In genomic region chr4:145196586-145196985, GRCm38 (mm10) we compare ENCODE assay signal across 20 mouse cellular contexts. TPM values are rescaled to one million over a fixed set of nuclear protein-coding genes. Genes with fewer than 3 reads are reported as not detected.
DNase-seq lines count a peak whose midpoint lies in the region; ATAC-seq and TF ChIP-seq lines count a peak whose summit lies in the region.
"Had no signal": no experiment of that assay in that cellular context is flagged by ENCODE, and none has a peak within 500 bp of the region (broad histone marks: within the 10 kb centered on the region; RNA-seq: fewer than 3 reads in every experiment).

No protein-coding gene starts in this region.

- TF ChIP-seq CTCF in intestine, postnatal 0 days (IDR thresholded peaks at IDR 0.05; ENCODE audit: low read depth) = peak; percentile 34
- 0 out of 2 replicates have a peak, but pooled peaks have one; percentile 29 for TF ChIP-seq CTCF in stomach, postnatal 0 days (IDR thresholded peaks at IDR 0.05; ENCODE audit: low read depth)

- H3K4me2 ChIP-seq in intestine, postnatal 0 days (replicated peaks; ENCODE audit: low read depth) = no peak overlapping the region
- no peak overlapping the region for H3K4me2 ChIP-seq in intestine, embryonic 16.5 days (ENCODE audit: low read depth, low read length)
- H3K4me2 ChIP-seq in stomach, postnatal 0 days (replicated peaks; ENCODE audit: low read depth) = no peak overlapping the region
- H3K4me2 ChIP-seq in hindbrain, embryonic 14.5 days (replicated peaks) = no peak overlapping the region
- H3K4me2 ChIP-seq: heart, embryonic 12.5 days; neural tube, embryonic 12.5 days had no signal

- DNase-seq in thymus, postnatal 4 days = peak; percentile 44
- no peak for DNase-seq in thymus, postnatal 25 days
- DNase-seq in stomach, postnatal 0 days (ENCODE audit: low spot score) = no peak
- DNase-seq in hindbrain, embryonic 14.5 days (ENCODE audit: low spot score) = no peak
- DNase-seq in cerebellum, postnatal 36 days = no peak
- DNase-seq: adrenal gland, postnatal 14 days; cerebellum, adult 18-20 months; forebrain, postnatal 0 days; gastrocnemius, postnatal 14 days; heart, postnatal 4 days; kidney, postnatal 25 days; lung, postnatal 4 days; midbrain, embryonic 14.5 days had no signal

- WGBS in intestine, postnatal 0 days = 75% methylated on average over 4 of the region's 4 CpGs
- 83% methylated on average over 4 of the region's 4 CpGs for WGBS in intestine, embryonic 16.5 days
- WGBS in stomach, postnatal 0 days = 84% methylated on average over 4 of the region's 4 CpGs
- 85% methylated on average over 4 of the region's 4 CpGs for whole genome bisulfite sequencing in hindbrain, embryonic 14.5 days

- H3K27ac ChIP-seq in intestine, postnatal 0 days (ENCODE audit: low read depth, low read length) = no peak overlapping the region
- H3K27ac ChIP-seq in intestine, embryonic 16.5 days (ENCODE audit: low read length) = no peak overlapping the region
- H3K27ac ChIP-seq in stomach, postnatal 0 days (replicated peaks) = no peak overlapping the region
- no peak overlapping the region for H3K27ac ChIP-seq in hindbrain, embryonic 14.5 days
- H3K27ac ChIP-seq: neural tube, embryonic 12.5 days had no signal

- no peaks in the 10 kb centered on the region for H3K27me3 ChIP-seq in intestine, postnatal 0 days (replicated peaks; ENCODE audit: control insufficient read depth, insufficient read depth, low read length)
- H3K27me3 ChIP-seq in intestine, embryonic 16.5 days (replicated peaks; ENCODE audit: control insufficient read depth, insufficient read depth, low read length) = no peaks in the 10 kb centered on the region
- no peaks in the 10 kb centered on the region for H3K27me3 ChIP-seq in stomach, postnatal 0 days (ENCODE audit: control insufficient read depth, insufficient read depth, low read length)
- H3K27me3 ChIP-seq in hindbrain, embryonic 14.5 days (ENCODE audit: control insufficient read depth, insufficient read depth, low read length) = no peaks in the 10 kb centered on the region
- H3K27me3 ChIP-seq: heart, embryonic 12.5 days; neural tube, embryonic 12.5 days had no signal

- peaks cover 12% of the 10 kb centered on the region; the same call in 1 of the 2 replicates for H3K4me1 ChIP-seq in intestine, postnatal 0 days (replicated peaks; ENCODE audit: control insufficient read depth, insufficient read depth, low read length)
- peaks cover 28% of the 10 kb centered on the region for H3K4me1 ChIP-seq in intestine, embryonic 16.5 days (ENCODE audit: control insufficient read depth, insufficient read depth, low read length)
- peaks cover 8% of the 10 kb centered on the region; the same call in 1 of the 2 replicates for H3K4me1 ChIP-seq in stomach, postnatal 0 days (replicated peaks; ENCODE audit: control insufficient read depth, insufficient read depth)
- peaks cover 13% of the 10 kb centered on the region for H3K4me1 ChIP-seq in hindbrain, embryonic 14.5 days (replicated peaks; ENCODE audit: control insufficient read depth, insufficient read depth, low read length)

- H3K9me3 ChIP-seq in intestine, postnatal 0 days (ENCODE audit: control insufficient read depth) = no peaks in the 10 kb centered on the region
- no peaks in the 10 kb centered on the region for H3K9me3 ChIP-seq in intestine, embryonic 16.5 days (ENCODE audit: control insufficient read depth, low read length)
- no peaks in the 10 kb centered on the region for H3K9me3 ChIP-seq in stomach, postnatal 0 days (ENCODE audit: control insufficient read depth, low read length)
- H3K9me3 ChIP-seq in hindbrain, embryonic 14.5 days (ENCODE audit: control insufficient read depth, low read length) = no peaks in the 10 kb centered on the region
- H3K9me3 ChIP-seq: heart, embryonic 12.5 days; neural tube, embryonic 12.5 days had no signal

- ATAC-seq in intestine, postnatal 0 days = no peak
- no peak for ATAC-seq in intestine, embryonic 16.5 days
- ATAC-seq in common myeloid progenitor, adult 5-6 weeks (replicated peaks; ENCODE audit: low read depth, poor library complexity, severe bottlenecking) = 0 out of 2 replicates have a peak, but pooled peaks have one; percentile 16
- no peak for ATAC-seq in stomach, postnatal 0 days (ENCODE audit: low FRiP score, low TSS enrichment)
- ATAC-seq in hindbrain, embryonic 14.5 days (ENCODE audit: low FRiP score) = no peak
- ATAC-seq: forebrain, postnatal 0 days; inflammation-experienced regulatory T-cells, adult 6 months had no signal

- no peaks in the 10 kb centered on the region for H3K36me3 ChIP-seq in intestine, postnatal 0 days (ENCODE audit: control insufficient read depth, insufficient read depth)
- H3K36me3 ChIP-seq in intestine, embryonic 16.5 days (ENCODE audit: control insufficient read depth, insufficient read depth, low read length) = no peaks in the 10 kb centered on the region
- H3K36me3 ChIP-seq in stomach, postnatal 0 days (ENCODE audit: control insufficient read depth, insufficient read depth, low read length) = no peaks in the 10 kb centered on the region
- no peaks in the 10 kb centered on the region for H3K36me3 ChIP-seq in hindbrain, embryonic 14.5 days (replicated peaks; ENCODE audit: control insufficient read depth, insufficient read depth)
- H3K36me3 ChIP-seq: heart, embryonic 12.5 days; neural tube, embryonic 12.5 days had no signal

- H3K9ac ChIP-seq in intestine, postnatal 0 days (ENCODE audit: low read depth, low read length) = no peak overlapping the region
- H3K9ac ChIP-seq in intestine, embryonic 16.5 days (ENCODE audit: low read depth, low read length) = no peak overlapping the region
- no peak overlapping the region for H3K9ac ChIP-seq in stomach, postnatal 0 days (ENCODE audit: low read length)
- H3K9ac ChIP-seq in hindbrain, embryonic 14.5 days = no peak overlapping the region
- H3K9ac ChIP-seq: forebrain, postnatal 0 days; heart, embryonic 12.5 days; neural tube, embryonic 12.5 days had no signal

- H3K4me3 ChIP-seq in intestine, postnatal 0 days (ENCODE audit: low read depth, low read length) = no peak overlapping the region
- H3K4me3 ChIP-seq in intestine, embryonic 16.5 days (ENCODE audit: low read length) = no peak overlapping the region
- H3K4me3 ChIP-seq in stomach, postnatal 0 days (ENCODE audit: low read depth, low read length) = no peak overlapping the region
- no peak overlapping the region for H3K4me3 ChIP-seq in hindbrain, embryonic 14.5 days (replicated peaks; ENCODE audit: low read length)
- H3K4me3 ChIP-seq: erythroblast, embryonic 14.5 days; heart, embryonic 12.5 days; neural tube, embryonic 12.5 days had no signal

- TF ChIP-seq EP300 in stomach, postnatal 0 days (optimal IDR thresholded peaks at IDR 0.05) = no peak

RNA-seq across cellular contexts. Expression of gene Vps13d, which starts 1.8 kb away (rescaled TPM):
- polyA plus RNA-seq in intestine, postnatal 0 days (2015; fragmentation: Nextera tagmentation; extraction: Ambion mirVana) = 14.8 and 18.2 TPM in 2 replicates
- 10.0 and 11.4 TPM in 2 replicates for polyA plus RNA-seq in intestine, embryonic 16.5 days (2015; fragmentation: Nextera tagmentation; extraction: Ambion mirVana)
- 26.6 and 41.7 TPM in 2 replicates for total RNA-seq in common myeloid progenitor, adult 5-6 weeks (2017)
- 7.2 and 8.1 TPM in 2 replicates for polyA plus RNA-seq in stomach, postnatal 0 days (2015; fragmentation: Nextera tagmentation; extraction: Ambion mirVana)
- 12.1 and 12.7 TPM in 2 replicates for polyA plus RNA-seq in hindbrain, embryonic 14.5 days (2014; fragmentation: Nextera tagmentation; extraction: Ambion mirVana)

RNA-seq across cellular contexts. Expression of gene Tnfrsf1b, which starts 50.1 kb away (rescaled TPM):
- 2.8 and 2.9 TPM in 2 replicates for polyA plus RNA-seq in intestine, postnatal 0 days (2015; fragmentation: Nextera tagmentation; extraction: Ambion mirVana)
- 6.0 and 6.3 TPM in 2 replicates for polyA plus RNA-seq in intestine, embryonic 16.5 days (2015; fragmentation: Nextera tagmentation; extraction: Ambion mirVana)
- 17.1 and 20.1 TPM in 2 replicates for total RNA-seq in common myeloid progenitor, adult 5-6 weeks (2017)
- polyA plus RNA-seq in stomach, postnatal 0 days (2015; fragmentation: Nextera tagmentation; extraction: Ambion mirVana) = 5.4 and 6.0 TPM in 2 replicates
- 4.4 and 4.7 TPM in 2 replicates for polyA plus RNA-seq in hindbrain, embryonic 14.5 days (2014; fragmentation: Nextera tagmentation; extraction: Ambion mirVana)
